Mouse (Mus musculus): ENCODE results near the gene Klk11. TPM values are rescaled to one million over a fixed set of nuclear protein-coding genes. Genes with fewer than 3 reads are reported as not detected.

Gene Klk11
- not detected in 2 replicates for polyA plus RNA-seq (2021; fragmentation: Nextera tagmentation)
- long read RNA-seq, experiment 1 = 0 reads
- long read RNA-seq, experiment 2 = 0 reads

DNA sequence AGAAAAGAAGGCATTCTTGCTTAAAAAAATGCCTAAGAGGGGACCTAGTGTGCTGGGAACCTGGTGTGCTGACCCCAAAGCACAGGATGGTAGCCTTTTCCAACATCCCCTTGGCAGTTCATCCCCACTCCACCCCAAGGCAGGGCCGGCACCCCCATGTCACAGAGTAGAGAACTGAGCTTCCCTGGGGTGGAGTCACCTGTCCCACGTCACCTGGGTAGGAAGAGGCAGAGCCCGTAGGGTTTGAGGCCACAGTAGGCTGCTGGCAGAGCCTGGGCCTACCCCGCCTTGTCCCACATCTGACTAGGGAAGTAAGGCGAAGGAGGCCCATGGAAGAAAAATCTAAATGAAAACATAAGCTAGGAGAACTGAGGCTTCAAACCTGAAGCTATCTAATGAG is at the start of gene Klk11:
Klk11 (plus strand) TSS at position 241 of the 400 bp plus-strand sequence.

DNA sequence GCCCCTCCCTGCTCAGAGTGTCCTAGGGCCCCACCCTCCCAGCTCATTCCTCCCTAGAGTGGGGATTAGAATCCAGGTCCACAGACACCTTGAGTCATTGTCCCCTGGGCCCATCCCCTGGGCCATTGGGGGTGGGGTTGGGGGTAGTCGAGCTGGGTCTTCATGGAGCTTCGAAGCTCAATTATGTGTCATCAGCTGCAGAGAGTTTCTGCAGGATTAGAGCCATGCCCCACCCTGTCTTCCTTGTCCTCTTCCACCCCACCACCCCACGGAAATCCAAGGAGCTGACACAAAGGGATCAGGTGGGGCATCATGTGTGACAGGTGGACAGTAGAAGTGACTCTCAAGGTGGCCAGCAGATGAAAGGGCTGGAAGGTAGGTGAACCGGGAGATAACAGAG is 5.8 kb upstream of the Klk11 start, which contains the start of gene Klk12:
Klk12 (plus strand) TSS at position 301 of the 400 bp plus-strand sequence.

DNA sequence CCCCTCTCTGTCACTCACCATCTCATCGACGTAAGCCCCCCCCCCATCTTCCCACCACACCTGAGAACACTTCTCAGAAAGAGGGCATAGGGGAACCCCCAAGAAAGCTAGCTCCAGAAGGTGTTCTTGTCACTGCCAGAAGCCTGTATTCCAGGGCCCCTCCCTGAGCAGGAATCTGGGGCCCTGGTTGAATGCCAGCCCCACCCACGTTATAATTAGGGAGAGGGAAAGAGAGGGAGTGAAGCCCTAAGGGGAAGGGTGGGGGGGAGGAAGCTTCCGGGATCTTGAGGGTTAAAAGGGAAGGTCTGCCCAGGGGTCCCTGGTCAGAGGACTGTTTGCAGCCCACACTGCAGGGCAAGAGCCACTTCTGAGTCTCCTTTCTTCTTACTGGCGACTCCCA is 6.3 kb downstream of the Klk11 start, which contains the start of gene Klk10:
Klk10 (plus strand) TSS at position 290 of the 400 bp plus-strand sequence.

DNA sequence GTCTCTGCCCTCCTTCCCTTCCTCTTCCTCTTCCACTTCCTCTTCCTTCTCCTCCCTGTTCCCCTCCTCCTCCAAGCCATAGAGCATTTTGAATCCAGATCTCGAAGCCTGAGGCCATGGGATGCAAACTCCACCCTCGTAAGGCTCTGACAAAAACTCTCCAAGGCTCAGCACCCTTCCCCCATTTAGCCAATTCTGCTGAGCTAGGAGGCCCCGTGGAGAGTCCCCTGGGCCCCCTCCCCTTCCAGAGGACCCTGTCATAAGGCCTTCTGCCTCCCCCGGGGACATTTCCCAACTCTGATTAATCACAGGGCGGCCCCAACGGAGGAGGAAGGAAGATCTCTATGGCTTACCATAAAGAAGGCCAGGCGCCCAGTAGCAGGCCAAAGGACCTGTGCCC is 17.2 kb downstream of the Klk11 start, which contains the start of gene Klk9:
Klk9 (plus strand) TSS at position 301 of the 400 bp plus-strand sequence.

DNA sequence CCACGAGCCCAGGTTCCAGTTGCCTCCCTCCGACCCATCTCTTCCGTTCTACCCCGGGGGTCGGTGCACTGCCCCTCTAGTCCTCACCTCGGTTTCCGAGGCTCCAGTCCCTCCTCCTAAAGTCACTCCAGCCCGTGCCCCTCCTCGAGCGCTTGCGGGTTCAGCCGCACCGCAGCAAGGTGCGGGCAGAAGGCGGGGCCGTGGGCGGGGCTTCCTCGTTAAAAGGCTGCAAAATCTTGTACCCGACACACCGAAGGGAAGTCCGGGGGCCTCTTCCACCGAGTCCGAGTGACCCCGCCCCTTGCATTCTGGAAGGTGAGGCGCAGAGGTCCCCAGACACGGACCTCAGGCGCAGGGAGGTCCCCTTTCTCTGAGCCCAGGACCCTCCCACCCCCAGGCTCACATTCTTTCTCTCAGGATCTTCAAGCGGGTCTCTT is 22.9 kb downstream of the Klk11 start, which contains the start of gene Klk8:
Klk8 (plus strand) TSS at position 245 of the 437 bp plus-strand sequence.

DNA sequence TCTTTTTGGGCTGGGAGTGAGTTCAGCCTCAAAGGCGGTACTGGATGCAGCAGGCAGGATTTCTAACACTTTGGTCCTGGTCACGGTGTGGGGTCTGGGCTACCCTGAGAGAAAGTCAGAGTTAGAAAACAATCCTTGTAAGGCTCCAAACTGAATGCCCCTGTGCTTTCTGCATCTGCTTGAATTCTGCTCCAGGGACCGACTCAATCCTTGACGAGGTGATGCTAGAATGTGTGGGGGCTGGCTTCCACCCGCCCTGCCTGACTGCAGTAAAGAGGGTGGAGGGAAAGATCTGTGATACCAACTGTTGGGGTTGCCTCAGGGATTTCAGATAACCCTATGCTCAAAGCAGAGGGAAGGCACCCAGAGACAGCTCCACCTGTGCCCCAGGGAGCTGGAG is 36.6 kb downstream of the Klk11 start, which contains the start of gene Klk7:
Klk7 (plus strand) TSS at position 301 of the 400 bp plus-strand sequence.

DNA sequence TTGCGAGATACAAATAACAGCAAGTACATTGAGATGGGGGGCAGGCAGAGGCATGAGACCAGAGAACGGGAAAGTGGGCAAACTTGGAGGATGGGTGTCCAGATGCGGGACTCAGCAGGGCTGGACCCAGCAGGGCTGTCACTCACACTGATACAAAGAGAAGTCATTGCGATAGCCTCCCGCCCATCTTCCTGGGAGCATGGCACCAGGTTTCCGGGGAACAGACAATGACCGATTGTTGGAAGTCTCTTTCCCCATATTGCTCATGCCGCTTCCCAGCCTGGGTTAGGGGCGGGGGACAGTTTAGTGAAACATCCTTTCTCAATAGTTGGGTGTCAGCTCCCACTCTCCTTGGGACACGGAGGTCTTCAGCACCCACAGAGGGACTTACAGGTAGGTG is 49.8 kb downstream of the Klk11 start, which contains the start of gene Klk6:
Klk6 (plus strand) TSS at position 301 of the 400 bp plus-strand sequence.

Other genes with a start within 250 kb of the Klk11 start
- gene Cd33, start 230.2 kb upstream of the Klk11 start, polyA plus RNA-seq (2021; fragmentation: Nextera tagmentation) = 4.9 and 5.2 TPM in 2 replicates
- gene Zfp658, start 212.3 kb upstream of the Klk11 start, polyA plus RNA-seq (2021; fragmentation: Nextera tagmentation) = 1.2 and 1.6 TPM in 2 replicates
- gene Zfp719, start 195.0 kb upstream of the Klk11 start, polyA plus RNA-seq (2021; fragmentation: Nextera tagmentation) = 5.4 and 5.5 TPM in 2 replicates
- gene Zfp819, start 167.4 kb upstream of the Klk11 start, polyA plus RNA-seq (2021; fragmentation: Nextera tagmentation) = not detected in 2 replicates
- not detected in 2 replicates for gene Ceacam18, start 139.9 kb upstream of the Klk11 start, polyA plus RNA-seq (2021; fragmentation: Nextera tagmentation)
- 0.54 and 0.59 TPM in 2 replicates for gene Siglece, start 114.4 kb upstream of the Klk11 start, polyA plus RNA-seq (2021; fragmentation: Nextera tagmentation)
- 5.3 and 6.3 TPM in 2 replicates for gene Ctu1, start 102.6 kb upstream of the Klk11 start, polyA plus RNA-seq (2021; fragmentation: Nextera tagmentation)
- not detected in 2 replicates for gene Klk14, start 84.2 kb upstream of the Klk11 start, polyA plus RNA-seq (2021; fragmentation: Nextera tagmentation)
- gene Klk13, start 62.0 kb upstream of the Klk11 start, polyA plus RNA-seq (2021; fragmentation: Nextera tagmentation) = not detected in 2 replicates
- gene Klk12, start 5.7 kb upstream of the Klk11 start, polyA plus RNA-seq (2021; fragmentation: Nextera tagmentation) = not detected in 2 replicates
- 0.15 and 0.34 TPM in 2 replicates for gene Klk10, start 6.4 kb downstream of the Klk11 start, polyA plus RNA-seq (2021; fragmentation: Nextera tagmentation)
- gene Klk9, start 17.3 kb downstream of the Klk11 start, polyA plus RNA-seq (2021; fragmentation: Nextera tagmentation) = not detected in 2 replicates
- 9.7 and 10.3 TPM in 2 replicates for gene Klk8, start 23.0 kb downstream of the Klk11 start, polyA plus RNA-seq (2021; fragmentation: Nextera tagmentation)
- not detected in 2 replicates for gene Klk7, start 36.7 kb downstream of the Klk11 start, polyA plus RNA-seq (2021; fragmentation: Nextera tagmentation)
- gene Klk6, start 49.9 kb downstream of the Klk11 start, polyA plus RNA-seq (2021; fragmentation: Nextera tagmentation) = 7.3 and 12.8 TPM in 2 replicates
- gene Klk5, start 67.4 kb downstream of the Klk11 start, polyA plus RNA-seq (2021; fragmentation: Nextera tagmentation) = not detected in 2 replicates
- not detected in 2 replicates for gene Klk4, start 106.6 kb downstream of the Klk11 start, polyA plus RNA-seq (2021; fragmentation: Nextera tagmentation)
- gene Klk15, start 159.1 kb downstream of the Klk11 start, polyA plus RNA-seq (2021; fragmentation: Nextera tagmentation) = not detected in 2 replicates
- not detected in 2 replicates for gene Klk1b8, start 176.1 kb downstream of the Klk11 start, polyA plus RNA-seq (2021; fragmentation: Nextera tagmentation)
- not detected in 2 replicates for gene Klk1b1, start 192.1 kb downstream of the Klk11 start, polyA plus RNA-seq (2021; fragmentation: Nextera tagmentation)
- gene Klk1b9, start 201.5 kb downstream of the Klk11 start, polyA plus RNA-seq (2021; fragmentation: Nextera tagmentation) = not detected in 2 replicates
- not detected in 2 replicates for gene Klk1b11, start 221.3 kb downstream of the Klk11 start, polyA plus RNA-seq (2021; fragmentation: Nextera tagmentation)
- not detected in 2 replicates for gene Klk1b26, start 237.6 kb downstream of the Klk11 start, polyA plus RNA-seq (2021; fragmentation: Nextera tagmentation)